Mouse (Mus musculus) urinary bladder, postnatal 25 days (tissue): Measurements from ENCODE around the gene Myo19.

Experiments used
- DNase-seq: peaks from one replicate; pipeline ENCODE4 v3.0.0; 2022; ENCODE audit warnings: low spot score

The Myo19 gene

DNA sequence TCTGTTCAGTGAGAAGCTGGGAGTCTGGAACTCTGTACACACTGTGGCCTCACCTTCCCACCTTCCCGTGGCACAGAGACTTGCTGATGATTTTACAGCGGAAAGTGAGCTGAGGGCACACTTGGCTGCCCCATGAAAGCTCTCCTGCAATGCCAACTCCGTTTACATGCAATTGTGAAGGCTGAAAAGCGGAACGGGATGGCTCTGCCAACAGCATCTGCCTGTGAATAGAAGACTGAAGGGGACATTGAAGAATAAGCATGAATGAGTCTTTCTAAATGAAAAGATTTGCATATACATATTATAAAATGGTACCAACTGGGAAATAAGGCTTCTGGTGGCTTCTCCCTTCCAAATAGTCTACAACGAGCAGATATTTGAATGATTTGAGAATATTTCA is 67.3 kb downstream of the Myo19 start:
- DNase-seq: no peak

DNA sequence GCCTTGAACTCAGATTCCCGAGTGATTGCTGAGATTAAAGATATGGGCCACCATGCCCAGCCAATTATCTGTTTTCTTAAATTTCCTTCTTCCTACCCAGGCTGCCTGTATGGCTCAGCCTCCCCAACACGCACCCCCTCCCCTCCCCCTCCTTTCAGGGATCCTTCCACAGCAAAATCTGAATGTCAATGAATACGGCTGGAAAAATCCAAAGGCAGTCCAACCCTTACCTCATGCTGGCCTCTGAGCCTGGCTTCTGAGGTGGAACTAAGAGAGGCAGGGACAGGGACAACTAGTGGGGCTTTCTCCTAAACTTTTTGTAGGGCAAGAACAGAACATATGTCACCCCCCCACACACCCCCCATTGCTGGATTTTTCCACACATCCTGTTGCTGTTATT is 68.2 kb downstream of the Myo19 start:
- DNase-seq: no peak

DNA sequence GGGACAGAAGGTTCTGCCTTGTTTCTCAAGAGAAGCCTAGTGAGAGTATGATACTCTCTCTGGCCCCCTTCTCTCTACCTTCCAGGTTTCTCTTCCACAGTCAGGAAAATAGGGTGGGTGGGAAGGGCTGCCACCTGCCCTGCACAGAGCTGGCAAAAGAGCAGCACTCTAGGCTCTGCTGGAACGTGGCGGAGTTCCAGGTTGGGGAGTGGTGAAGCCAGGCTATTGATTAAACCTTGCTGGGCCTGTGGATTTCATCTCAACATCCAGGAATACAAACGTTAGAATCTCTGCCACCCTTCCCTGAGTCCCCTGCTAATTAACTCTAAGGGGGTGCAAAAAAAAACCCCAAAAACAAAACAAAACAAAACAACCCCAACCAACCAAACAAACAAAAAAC is 68.6 kb downstream of the Myo19 start:
- no peak for DNase-seq

- DNase-seq: no peak
These were observed 72.7 kb downstream of the Myo19 start for GRCm38 (mm10) chr11:84952611-84953010.

GRCm38 (mm10) chr11:84956400-84956799 is 76.5 kb downstream of the Myo19 start:
- DNase-seq: no peak

DNA sequence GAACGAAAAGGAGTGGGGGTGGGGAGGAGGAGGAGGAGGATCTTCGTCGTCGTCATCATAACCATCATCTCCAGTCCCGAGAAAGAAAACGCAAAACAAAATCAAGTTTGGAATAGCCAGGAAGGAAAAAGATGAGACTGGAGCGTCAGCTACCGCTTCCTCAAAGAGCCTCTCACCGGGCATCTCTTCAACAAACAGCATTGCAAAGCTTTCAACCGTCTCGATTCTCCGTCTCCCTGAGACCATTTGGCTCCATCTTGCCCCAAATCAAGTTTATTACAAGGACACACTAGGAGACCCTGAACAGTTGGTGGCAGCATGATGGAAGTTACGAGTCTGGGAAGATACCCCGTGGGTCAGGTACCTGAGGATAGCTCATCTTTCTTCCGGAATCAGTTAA is 77.2 kb downstream of the Myo19 start:
- DNase-seq: no peak

- no peak for DNase-seq
These were observed 77.8 kb downstream of the Myo19 start, which contains the start of gene Car4 for GRCm38 (mm10) chr11:84957591-84958270. Gene Car4 (plus strand): TSS chr11:84957786.

GRCm38 (mm10) chr11:84958271-84958630 is 78.3 kb downstream of the Myo19 start:
- DNase-seq: no peak

GRCm38 (mm10) chr11:84959181-84959580 is 79.2 kb downstream of the Myo19 start:
- DNase-seq: no peak

GRCm38 (mm10) chr11:84959701-84960181 is 79.8 kb downstream of the Myo19 start:
- DNase-seq: no peak

- DNase-seq: no peak
These were observed 80.3 kb downstream of the Myo19 start for GRCm38 (mm10) chr11:84960291-84960690.

DNA sequence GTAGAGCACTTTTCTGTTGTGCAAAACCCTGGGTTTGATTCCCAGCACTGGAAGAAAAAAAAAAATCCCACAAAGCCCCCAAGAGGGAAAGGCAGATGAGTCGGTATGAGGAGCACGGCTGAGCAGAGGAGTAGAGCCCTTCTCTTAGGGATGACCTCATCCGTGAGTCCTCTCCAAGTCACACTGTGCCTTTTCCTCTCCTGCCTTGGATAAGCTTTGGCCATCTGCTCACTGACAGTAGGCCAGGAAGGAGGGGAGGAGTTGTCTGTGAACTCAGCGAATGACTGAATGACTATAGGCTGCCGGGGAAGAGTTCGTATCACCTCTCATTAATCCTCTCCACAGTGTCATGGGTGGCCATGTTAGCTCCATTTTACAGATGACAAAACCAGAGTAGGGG is 80.8 kb downstream of the Myo19 start:
- DNase-seq: no peak
